Mouse (Mus musculus): ENCODE data around the gene Stx2. TPM values are rescaled to one million over a fixed set of nuclear protein-coding genes. Genes with fewer than 3 reads are reported as not detected.

The Stx2 gene
- polyA plus RNA-seq, 1 experiment = 5.8 TPM

DNA sequence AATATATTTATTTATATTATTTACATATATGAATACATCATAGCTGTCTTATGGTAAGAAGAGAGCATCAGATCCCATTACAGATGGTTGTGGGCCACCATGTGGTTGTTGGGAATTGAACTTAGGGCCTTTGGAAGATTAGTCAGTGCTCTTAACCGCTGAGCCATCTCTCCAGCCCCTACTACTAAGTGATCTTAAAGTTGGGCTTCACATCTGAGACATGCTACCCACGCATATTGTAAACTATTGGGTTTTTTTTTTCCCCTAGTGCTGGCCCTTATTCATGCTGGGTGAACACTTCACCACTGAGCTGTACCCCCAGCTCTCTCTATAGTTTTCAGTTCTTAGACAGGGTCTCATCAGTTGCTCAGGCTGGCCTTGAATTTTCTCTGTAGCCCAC, 2.6 kb upstream of the Stx2 start:
- Histone ChIP-seq H3K27me3 (ENCODE audit: control insufficient read depth, insufficient read depth, low read length) (0 out of 2 replicates have a peak, but pooled peaks cover 3% of the 10 kb centered on the region), H3K36me3 (ENCODE audit: control insufficient read depth, insufficient read depth, low read length) (no peaks in the 10 kb centered on the region), H3K27ac (ENCODE audit: insufficient read depth, low read depth, low read length) (no peak overlapping the region), H3K4me1 (ENCODE audit: control insufficient read depth, insufficient read depth, insufficient read length, low read length) (peaks cover 2% of the 10 kb centered on the region; the same call in 1 of the 2 replicates), H3K4me3 (ENCODE audit: low read depth, low read length) (no peak overlapping the region)
- TF ChIP-seq POLR2A (IDR thresholded peaks at IDR 0.05; ENCODE audit: low read depth, low read length) (no peak), CTCF (IDR thresholded peaks at IDR 0.05; ENCODE audit: extremely low read depth, insufficient read length, insufficient replicate concordance, low read depth, low read length) (no peak)
- WGBS = 91% methylated on average over 2 of the region's 2 CpGs

DNA sequence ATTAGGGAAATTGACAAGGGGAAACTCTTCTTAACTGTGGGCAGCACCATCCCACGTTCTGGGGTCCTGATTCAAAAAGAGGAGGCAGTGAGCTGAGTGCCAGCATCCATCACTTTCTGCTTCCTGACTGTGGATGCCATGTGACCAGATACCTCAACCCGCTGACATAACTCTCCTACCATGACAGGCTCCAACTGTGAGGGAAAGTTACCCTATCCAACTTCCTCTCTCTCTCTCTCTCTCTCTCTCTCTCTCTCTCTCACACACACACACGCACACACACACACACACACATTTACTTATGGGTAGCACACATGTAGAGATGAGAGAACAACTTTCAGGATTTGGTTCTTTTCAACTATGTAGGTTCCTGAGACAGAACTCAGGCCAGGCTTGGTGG, 1.2 kb upstream of the Stx2 start:
- Histone ChIP-seq H3K4me3 (ENCODE audit: low read depth, low read length) (no peak overlapping the region), H3K36me3 (ENCODE audit: control insufficient read depth, insufficient read depth, low read length) (no peaks in the 10 kb centered on the region), H3K4me1 (ENCODE audit: control insufficient read depth, insufficient read depth, insufficient read length, low read length) (peaks cover 2% of the 10 kb centered on the region; the same call in 1 of the 2 replicates), H3K27me3 (ENCODE audit: control insufficient read depth, insufficient read depth, low read length) (0 out of 2 replicates have a peak, but pooled peaks cover 3% of the 10 kb centered on the region), H3K27ac (ENCODE audit: insufficient read depth, low read depth, low read length) (no peak overlapping the region)
- no peak for TF ChIP-seq POLR2A (IDR thresholded peaks at IDR 0.05; ENCODE audit: low read depth, low read length)
- no peak for TF ChIP-seq CTCF (IDR thresholded peaks at IDR 0.05; ENCODE audit: extremely low read depth, insufficient read length, insufficient replicate concordance, low read depth, low read length)
- 82% methylated on average over 3 of the region's 3 CpGs for WGBS

DNA sequence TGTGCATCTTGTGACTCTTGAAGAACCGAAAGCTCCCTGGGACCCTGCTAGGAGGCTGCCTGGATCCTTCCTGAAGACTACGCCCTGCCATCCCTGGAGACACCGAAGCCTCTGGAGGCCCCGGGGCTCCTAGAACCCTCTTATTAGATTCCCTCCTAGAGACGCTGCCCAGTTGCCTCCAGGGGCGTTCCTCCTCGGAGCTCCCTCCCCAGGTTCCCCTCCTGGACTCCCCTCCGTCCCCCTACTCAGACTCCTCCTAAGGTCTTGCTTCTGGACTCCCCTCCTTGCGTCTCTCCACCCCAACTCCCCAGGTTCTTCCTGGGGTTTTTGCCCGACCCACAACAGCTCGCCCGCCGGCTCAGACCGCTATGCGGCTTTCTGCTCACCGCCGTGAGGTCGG, 366 bp downstream of the Stx2 start:
- 0 out of 2 replicates have a peak, but pooled peaks cover 3% of the 10 kb centered on the region for H3K27me3 ChIP-seq (ENCODE audit: control insufficient read depth, insufficient read depth, low read length)
- no peaks in the 10 kb centered on the region for H3K36me3 ChIP-seq (ENCODE audit: control insufficient read depth, insufficient read depth, low read length)
- peak overlapping the region; percentile 88 for H3K4me3 ChIP-seq (ENCODE audit: low read depth, low read length)
- under 1% methylated on average over 18 of the region's 18 CpGs for WGBS
- H3K4me1 ChIP-seq (ENCODE audit: control insufficient read depth, insufficient read depth, insufficient read length, low read length) = peaks cover 2% of the 10 kb centered on the region; the same call in 1 of the 2 replicates
- TF ChIP-seq CTCF (IDR thresholded peaks at IDR 0.05; ENCODE audit: extremely low read depth, insufficient read length, insufficient replicate concordance, low read depth, low read length) (no peak), POLR2A (IDR thresholded peaks at IDR 0.05; ENCODE audit: low read depth, low read length) (no peak)
- H3K27ac ChIP-seq (ENCODE audit: insufficient read depth, low read depth, low read length) = 0 out of 2 replicates have a peak overlapping the region, but pooled peaks have one; percentile 2

DNA sequence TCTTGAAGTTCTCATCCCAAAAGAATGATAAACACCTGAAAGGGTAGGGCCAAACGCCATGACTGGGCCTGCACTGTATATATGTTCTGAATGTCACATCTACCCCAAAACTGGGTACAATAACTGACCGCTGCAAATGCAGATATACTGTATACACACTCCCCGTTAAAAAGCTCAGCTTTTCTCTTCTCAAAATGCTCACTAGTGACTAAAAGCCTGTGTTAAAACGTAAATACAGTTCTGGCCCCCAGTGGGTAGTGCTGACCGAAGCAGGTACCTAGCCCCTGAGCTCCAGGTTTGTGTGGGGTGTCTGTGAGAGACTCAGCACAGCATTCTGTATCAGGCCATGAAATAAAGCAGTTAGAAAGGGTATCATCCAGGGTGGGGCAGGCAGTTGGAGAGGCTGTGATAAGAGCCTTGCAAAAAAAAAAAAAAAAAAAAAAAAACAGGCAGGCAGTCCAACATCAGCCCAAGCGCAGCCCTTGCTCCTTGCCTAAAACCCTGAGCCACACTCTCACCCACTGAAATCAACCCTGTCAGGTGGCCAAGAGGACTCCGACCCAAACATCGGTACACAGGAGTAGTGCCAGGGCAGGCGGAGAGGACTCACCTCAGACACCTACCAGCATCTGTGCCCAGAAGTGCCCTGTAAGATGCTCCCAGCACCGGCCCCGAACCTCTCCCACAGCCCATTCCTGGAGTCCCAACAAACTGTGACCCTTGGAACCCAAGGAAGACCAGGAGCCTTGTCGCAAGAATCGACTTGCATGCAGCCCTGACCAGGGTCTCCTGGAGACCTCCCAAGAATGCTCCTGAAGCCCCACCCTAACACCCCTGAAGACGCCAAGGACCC, 1.0 kb downstream of the Stx2 start:
- Histone ChIP-seq H3K4me1 (ENCODE audit: control insufficient read depth, insufficient read depth, insufficient read length, low read length) (peaks cover 2% of the 10 kb centered on the region; the same call in 1 of the 2 replicates), H3K27me3 (ENCODE audit: control insufficient read depth, insufficient read depth, low read length) (0 out of 2 replicates have a peak, but pooled peaks cover 3% of the 10 kb centered on the region), H3K36me3 (ENCODE audit: control insufficient read depth, insufficient read depth, low read length) (no peaks in the 10 kb centered on the region), H3K4me3 (ENCODE audit: low read depth, low read length) (peak overlapping the region; percentile 88), H3K27ac (ENCODE audit: insufficient read depth, low read depth, low read length) (no peak overlapping the region)
- TF ChIP-seq POLR2A (IDR thresholded peaks at IDR 0.05; ENCODE audit: low read depth, low read length) = no peak
- TF ChIP-seq CTCF (IDR thresholded peaks at IDR 0.05; ENCODE audit: extremely low read depth, insufficient read length, insufficient replicate concordance, low read depth, low read length) = no peak
- 41% methylated on average over 14 of the region's 14 CpGs for WGBS

DNA sequence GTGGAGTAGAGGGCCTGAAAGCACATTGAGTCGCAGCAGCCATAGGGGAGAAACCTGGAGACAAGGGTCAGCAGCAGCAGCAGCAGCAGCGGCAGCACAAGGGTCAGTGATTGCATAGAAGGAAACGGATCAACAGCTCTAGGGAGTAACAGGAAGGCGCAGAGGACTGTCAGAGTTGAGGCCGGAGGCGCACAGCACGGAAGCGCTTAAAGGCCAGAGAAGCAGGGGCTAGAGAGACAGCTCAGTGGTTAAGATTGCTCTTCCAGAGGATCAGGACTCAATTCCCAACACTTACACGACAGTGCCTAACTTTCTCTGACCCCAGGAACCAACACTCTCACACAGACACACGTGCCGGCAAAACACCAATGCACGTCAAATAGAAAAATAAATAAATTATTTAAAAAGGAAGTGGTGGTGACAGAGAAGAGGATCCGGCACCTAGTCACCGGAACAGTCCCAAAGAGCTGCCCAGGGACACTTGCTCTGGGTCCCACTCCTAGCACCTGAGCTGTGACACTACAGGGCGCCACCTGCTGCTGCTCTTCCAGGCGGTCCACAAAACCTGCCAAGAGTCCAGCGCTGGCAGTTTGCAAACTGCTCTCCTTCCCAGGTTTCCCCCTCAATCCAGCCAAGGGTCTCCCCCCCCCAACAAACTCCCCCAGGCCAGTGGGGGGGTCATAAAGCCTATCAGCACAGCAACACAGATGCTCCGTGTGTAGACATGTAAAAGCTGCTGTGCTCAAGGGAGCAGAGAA, 2.2 kb downstream of the Stx2 start:
- no peak for TF ChIP-seq POLR2A (IDR thresholded peaks at IDR 0.05; ENCODE audit: low read depth, low read length)
- TF ChIP-seq CTCF (IDR thresholded peaks at IDR 0.05; ENCODE audit: extremely low read depth, insufficient read length, insufficient replicate concordance, low read depth, low read length) = no peak
- H3K36me3 ChIP-seq (ENCODE audit: control insufficient read depth, insufficient read depth, low read length) = no peaks in the 10 kb centered on the region
- H3K4me1 ChIP-seq (ENCODE audit: control insufficient read depth, insufficient read depth, insufficient read length, low read length) = peaks cover 2% of the 10 kb centered on the region; the same call in 1 of the 2 replicates
- H3K27ac ChIP-seq (ENCODE audit: insufficient read depth, low read depth, low read length) = 0 out of 2 replicates have a peak overlapping the region, but pooled peaks have one; percentile 22
- peak overlapping the region; percentile 15; the same call in 1 of the 2 replicates for H3K4me3 ChIP-seq (ENCODE audit: low read depth, low read length)
- 0 out of 2 replicates have a peak, but pooled peaks cover 3% of the 10 kb centered on the region for H3K27me3 ChIP-seq (ENCODE audit: control insufficient read depth, insufficient read depth, low read length)
- 77% methylated on average over 18 of the region's 18 CpGs for WGBS

DNA sequence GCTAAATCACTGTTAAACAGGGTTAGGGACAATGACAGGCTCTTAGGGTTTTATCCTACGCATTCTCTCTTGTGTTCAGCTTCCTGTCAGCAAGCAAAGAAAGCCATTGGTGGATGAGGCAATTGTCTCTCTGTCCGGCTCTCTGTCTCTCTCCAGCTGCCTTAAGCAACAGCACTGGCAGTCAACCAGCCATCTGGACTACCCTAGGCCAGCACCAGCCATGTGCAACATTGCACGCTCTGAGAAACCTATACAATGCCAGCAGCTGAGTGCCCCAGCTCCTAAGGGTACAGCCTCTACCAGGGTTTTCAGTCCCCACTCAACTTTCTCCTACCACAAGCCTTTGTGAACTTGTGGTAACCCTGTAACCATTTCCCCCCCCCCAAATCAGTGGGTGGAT, 3.0 kb downstream of the Stx2 start:
- no peak for TF ChIP-seq POLR2A (IDR thresholded peaks at IDR 0.05; ENCODE audit: low read depth, low read length)
- no peak for TF ChIP-seq CTCF (IDR thresholded peaks at IDR 0.05; ENCODE audit: extremely low read depth, insufficient read length, insufficient replicate concordance, low read depth, low read length)
- Histone ChIP-seq H3K27me3 (ENCODE audit: control insufficient read depth, insufficient read depth, low read length) (0 out of 2 replicates have a peak, but pooled peaks cover 3% of the 10 kb centered on the region), H3K36me3 (ENCODE audit: control insufficient read depth, insufficient read depth, low read length) (no peaks in the 10 kb centered on the region), H3K27ac (ENCODE audit: insufficient read depth, low read depth, low read length) (no peak overlapping the region), H3K4me1 (ENCODE audit: control insufficient read depth, insufficient read depth, insufficient read length, low read length) (peaks cover 2% of the 10 kb centered on the region; the same call in 1 of the 2 replicates), H3K4me3 (ENCODE audit: low read depth, low read length) (no peak overlapping the region)
- WGBS = 87% methylated on average over 3 of the region's 3 CpGs
